ENCODE assay signal across 12 mouse cellular contexts in the genomic region with DNA sequence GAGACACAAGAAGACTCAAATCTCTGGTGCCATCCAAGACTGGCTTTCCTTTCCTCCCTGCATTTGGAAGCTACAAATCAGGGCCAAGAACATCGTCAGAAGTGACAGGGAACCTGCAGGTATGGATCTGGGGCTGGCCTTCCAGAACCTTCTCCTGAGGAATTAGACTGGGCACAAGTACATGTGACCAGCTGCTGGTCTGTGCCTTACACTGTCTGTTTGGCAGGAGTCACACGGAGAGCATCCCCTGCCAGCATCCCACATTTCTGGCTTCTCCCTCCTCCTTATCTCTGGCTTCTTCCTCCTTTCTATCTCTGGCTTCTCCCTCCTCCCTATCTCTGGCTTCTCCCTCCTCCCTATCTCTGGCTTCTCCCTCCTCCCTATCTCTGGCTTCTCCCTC.
"Had no signal": no experiment of that assay in that cellular context is flagged by ENCODE, and none has a peak within 500 bp of the region (broad histone marks: within the 10 kb centered on the region; RNA-seq: fewer than 3 reads in every experiment).

No protein-coding gene starts in this region.

- DNase-seq: left cerebral cortex, postnatal 4 days; liver; liver, embryonic 13.5 days; liver, postnatal 0 days; lung, adult 18-20 months; lung, adult 2 months; lung, embryonic 14.5 days; lung, postnatal 10 days; lung, postnatal 14 days; lung, postnatal 36 days; lung, postnatal 4 days; midbrain, embryonic 14.5 days had no signal
